Mouse (Mus musculus) heart, embryonic 11.5 days (tissue): Measurements from ENCODE around the gene Tor1aip2. TPM values are rescaled to one million over a fixed set of nuclear protein-coding genes. Genes with fewer than 3 reads are reported as not detected.
A peak's percentile ranks its signal among the peaks of the same experiment; 100 is the strongest.
"Not testable (repeated sequence)": the region's sequence is repeated elsewhere in the genome, so short reads cannot be mapped to it uniquely, and the experiment has no call there.

Experiments
- ATAC-seq: fragments of 200-750 bp; cut with Nextera tagmentation; replicated peaks from 2 replicates; pipeline ENCODE4 v1.8.0; 2017; ENCODE audit warnings: moderate library complexity; ENCODE audit not compliant: insufficient number of reproducible peaks, low FRiP score, low TSS enrichment
- H3K27ac ChIP-seq: fragments of 300-500 bp; sonication (generic); 2 replicates; pipeline ENCODE4 v1.5.1; 2014; ENCODE audit warnings: mild to moderate bottlenecking, low read depth, low read length
- H3K27me3 ChIP-seq: fragments of 300-500 bp; sonication (generic); 2 replicates; pipeline ENCODE4 v1.6.1; 2014; ENCODE audit warnings: mild to moderate bottlenecking, low read length, mixed read lengths; ENCODE audit not compliant: control insufficient read depth, insufficient read depth
- H3K36me3 ChIP-seq: fragments of 300-500 bp; sonication (generic); 2 replicates; pipeline ENCODE4 v1.6.1; 2014; ENCODE audit warnings: mild to moderate bottlenecking, low read length, moderate library complexity, mixed read lengths; ENCODE audit not compliant: control insufficient read depth, insufficient read depth
- H3K4me1 ChIP-seq: fragments of 300-500 bp; sonication (generic); 2 replicates; pipeline ENCODE4 v1.6.1; 2014; ENCODE audit warnings: low read length; ENCODE audit not compliant: control insufficient read depth, insufficient read depth
- H3K4me2 ChIP-seq: fragments of 300-500 bp; sonication (generic); 2 replicates; pipeline ENCODE4 v1.6.1; 2014; ENCODE audit warnings: mild to moderate bottlenecking, moderate library complexity
- H3K4me3 ChIP-seq: fragments of 300-500 bp; sonication (generic); 2 replicates; pipeline ENCODE4 v1.5.1; 2014; ENCODE audit warnings: low read depth, low read length
- H3K9ac ChIP-seq: fragments of 300-500 bp; sonication (generic); 2 replicates; pipeline ENCODE4 v1.6.1; 2014; ENCODE audit warnings: mild to moderate bottlenecking, low read depth, low read length, moderate library complexity
- H3K9me3 ChIP-seq: fragments of 300-500 bp; sonication (generic); replicated peaks from 2 replicates; pipeline ENCODE4 v1.6.1; 2016; ENCODE audit warnings: low read length; ENCODE audit not compliant: control insufficient read depth
- WGBS: fragments of 180-500 bp; shearing (Covaris S2); extraction: QIAGEN DNeasy Blood & Tissue Kit; methylation state at CpG from one replicate; pipeline ENCODE4 v1.1.7; 2014; ENCODE audit not compliant: insufficient replicate concordance; 5-methylcytosine and 5-hydroxymethylcytosine counted together
- polyA plus RNA-seq: library from polyadenylated mRNA; unstranded; fragments of >200 nt; fragmentation: Nextera tagmentation; extraction: Ambion mirVana; gene quantifications from 2 replicates; pipeline ENCODE4 v1.2.1, GENCODE M21; 2014

The Tor1aip2 gene
- polyA plus RNA-seq, 1 experiment from 2014 or later = 103 TPM

- peak within 1 kb of the TSS; percentile 70 for H3K4me3 ChIP-seq
- H3K27ac ChIP-seq = peak within 1 kb of the TSS; percentile 100
- peaks cover 6% of the 10 kb centered on the region; the same call in 1 of the 2 replicates for H3K4me1 ChIP-seq
- under 1% methylated on average over 59 of the region's 59 CpGs for WGBS
- H3K9me3 ChIP-seq = no peaks in the 10 kb centered on the region
- peaks cover 10% of the 10 kb centered on the region for H3K36me3 ChIP-seq
- peak; percentile 93 for ATAC-seq
- H3K27me3 ChIP-seq = no peaks in the 10 kb centered on the region
- H3K9ac ChIP-seq = peak within 1 kb of the TSS; percentile 94
- peak within 1 kb of the TSS; percentile 81 for H3K4me2 ChIP-seq
Observed at GRCm38 (mm10) chr1:156035930-156036737, 931 bp downstream of the Tor1aip2 start, which contains the start of gene Tor1aip1. Tor1aip1 (minus strand) TSS chr1:156036480.

GRCm38 (mm10) chr1:156037144-156037583, 2.0 kb downstream of the Tor1aip2 start:
- no peak for ATAC-seq
- H3K9me3 ChIP-seq = no peaks in the 10 kb centered on the region
- WGBS = 38% methylated on average over 5 of the region's 5 CpGs
- peaks cover 10% of the 10 kb centered on the region for H3K4me1 ChIP-seq
- H3K36me3 ChIP-seq = peaks cover 3% of the 10 kb centered on the region
- H3K4me3 ChIP-seq = 0 out of 2 replicates have a peak overlapping the region, but pooled peaks have one; percentile 6
- peak overlapping the region; percentile 81 for H3K4me2 ChIP-seq
- H3K9ac ChIP-seq = peak overlapping the region; percentile 25; the same call in 1 of the 2 replicates
- H3K27ac ChIP-seq = peak overlapping the region; percentile 61
- H3K27me3 ChIP-seq = no peaks in the 10 kb centered on the region

GRCm38 (mm10) chr1:156039989-156040388, 4.8 kb downstream of the Tor1aip2 start:
- not testable (repeated sequence) for H3K36me3 ChIP-seq, ATAC-seq, H3K27me3 ChIP-seq, H3K4me2 ChIP-seq, H3K9ac ChIP-seq, H3K9me3 ChIP-seq, H3K4me3 ChIP-seq
- Histone ChIP-seq H3K4me1 (peaks cover 12% of the 10 kb centered on the region), H3K27ac (peak overlapping the region; percentile 60)
- 62% methylated on average over 7 of the region's 7 CpGs for WGBS

GRCm38 (mm10) chr1:156040731-156041401, 5.7 kb downstream of the Tor1aip2 start:
- H3K9me3 ChIP-seq = no peaks in the 10 kb centered on the region

DNA sequence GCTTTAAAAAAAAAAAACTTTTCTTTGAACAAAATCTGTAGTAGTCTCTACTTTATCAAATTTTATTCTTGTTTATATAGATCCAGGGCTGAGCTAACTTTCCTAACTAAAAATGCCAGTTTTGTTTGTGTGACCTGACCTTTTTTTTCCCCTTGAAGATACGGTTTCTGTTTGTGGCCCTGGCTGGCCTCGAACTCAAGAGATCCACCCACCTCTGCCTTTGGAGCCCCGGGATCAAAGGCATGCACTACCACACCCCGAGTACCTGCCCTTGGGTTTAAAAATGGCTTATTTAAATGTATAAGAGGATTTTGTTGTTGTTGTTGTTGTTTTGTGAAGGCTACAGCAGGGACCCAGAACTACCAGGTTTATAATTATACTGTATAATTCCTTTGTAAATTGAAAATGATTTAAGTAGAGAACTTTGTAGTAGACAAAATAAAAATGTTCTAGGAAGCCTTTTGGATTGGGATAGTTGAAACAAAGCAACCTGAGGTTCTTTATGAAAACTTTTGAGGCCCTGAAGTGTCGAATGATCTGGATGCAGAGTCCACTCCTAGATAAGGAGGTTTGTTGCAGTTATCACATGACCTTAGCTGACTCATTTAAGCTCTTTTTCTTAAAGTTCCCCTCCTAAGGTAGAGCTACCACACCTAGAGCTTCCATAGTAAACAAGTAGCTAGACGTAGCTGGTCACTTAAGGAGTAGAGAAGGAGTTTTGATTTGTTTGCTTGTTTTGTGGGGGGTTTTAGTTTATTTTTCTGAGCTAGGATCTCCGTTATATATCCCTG, 6.4 kb downstream of the Tor1aip2 start:
- ATAC-seq = no peak
- H3K4me2 ChIP-seq = peak overlapping the region; percentile 80
- no peak overlapping the region for H3K27ac ChIP-seq
- peaks cover 12% of the 10 kb centered on the region for H3K4me1 ChIP-seq
- H3K9me3 ChIP-seq = no peaks in the 10 kb centered on the region
- no peaks in the 10 kb centered on the region for H3K27me3 ChIP-seq
- H3K9ac ChIP-seq = peak overlapping the region; percentile 66
- H3K4me3 ChIP-seq = peak overlapping the region; percentile 58
- peaks cover 2% of the 10 kb centered on the region; the same call in 1 of the 2 replicates for H3K36me3 ChIP-seq
- 25% methylated on average over 7 of the region's 7 CpGs for WGBS

More at GRCm38 (mm10) chr1:156040731-156041401, 5.7 kb downstream of the Tor1aip2 start:
- Histone ChIP-seq H3K9ac (peak overlapping the region; percentile 72), H3K4me1 (peaks cover 12% of the 10 kb centered on the region), H3K27me3 (no peaks in the 10 kb centered on the region), H3K4me3 (peak overlapping the region; percentile 58), H3K4me2 (peak overlapping the region; percentile 80), H3K36me3 (no peaks in the 10 kb centered on the region), H3K27ac (peak overlapping the region; percentile 60)
- peak; percentile 80 for ATAC-seq
- 1% methylated on average over 22 of the region's 22 CpGs for WGBS

GRCm38 (mm10) chr1:156042481-156042880, 7.3 kb downstream of the Tor1aip2 start:
- no peaks in the 10 kb centered on the region for H3K27me3 ChIP-seq
- peaks cover 7% of the 10 kb centered on the region; the same call in 1 of the 2 replicates for H3K36me3 ChIP-seq
- peak overlapping the region; percentile 80 for H3K4me2 ChIP-seq
- ATAC-seq = no peak
- WGBS = 73% methylated on average over 5 of the region's 5 CpGs
- H3K4me1 ChIP-seq = peaks cover 12% of the 10 kb centered on the region
- H3K4me3 ChIP-seq = peak overlapping the region; percentile 58
- 0 out of 2 replicates have a peak overlapping the region, but pooled peaks have one; percentile 23 for H3K9ac ChIP-seq
- H3K27ac ChIP-seq = no peak overlapping the region
- no peaks in the 10 kb centered on the region for H3K9me3 ChIP-seq

DNA sequence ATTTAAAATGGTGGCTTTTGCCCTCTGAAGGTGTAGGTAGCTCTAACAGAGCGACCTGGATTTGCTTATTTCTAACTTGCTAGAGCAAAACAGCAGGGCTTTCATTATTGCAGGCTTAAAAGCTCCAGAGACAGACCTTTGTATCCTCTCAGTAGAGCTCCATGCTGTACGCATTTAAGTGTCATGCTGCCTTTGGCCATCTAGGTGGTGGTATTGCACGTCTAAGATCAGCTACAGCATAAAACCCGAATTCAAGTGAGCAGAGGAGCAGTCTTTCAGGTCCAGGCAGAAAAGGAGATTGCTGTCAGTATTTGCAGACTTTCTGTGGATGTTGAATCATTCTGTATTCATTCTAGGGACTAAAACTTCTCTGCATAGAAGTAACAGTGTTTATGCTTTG, 7.8 kb downstream of the Tor1aip2 start:
- Histone ChIP-seq H3K9me3 (no peaks in the 10 kb centered on the region), H3K36me3 (peaks cover 11% of the 10 kb centered on the region; the same call in 1 of the 2 replicates), H3K4me2 (0 out of 2 replicates have a peak overlapping the region, but pooled peaks have one; percentile 17)

DNA sequence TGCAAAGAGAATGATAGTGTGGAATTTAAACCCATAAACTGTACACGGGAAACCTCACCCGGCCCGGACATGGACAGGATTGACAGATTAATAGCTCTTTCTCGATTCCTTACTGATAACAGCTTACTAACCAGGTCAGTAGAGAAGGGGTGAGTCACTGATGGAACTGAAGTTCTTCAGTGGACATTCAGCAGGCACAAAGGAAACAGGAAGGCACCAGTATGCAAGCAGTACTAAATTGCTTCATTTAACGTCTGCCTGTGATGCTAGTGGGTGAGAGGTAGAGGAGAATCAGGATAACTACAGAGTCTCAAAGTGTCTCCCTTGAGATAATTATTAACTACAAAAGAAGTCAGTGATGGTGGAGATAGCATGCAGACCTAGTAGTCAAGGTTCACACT, 9.0 kb downstream of the Tor1aip2 start:
- H3K9me3 ChIP-seq = no peaks in the 10 kb centered on the region
- 63% methylated on average over 5 of the region's 5 CpGs for WGBS
- no peak overlapping the region for H3K4me2 ChIP-seq

More for the DNA sequence above, 7.8 kb downstream of the Tor1aip2 start:
- Histone ChIP-seq H3K4me3 (no peak overlapping the region), H3K9ac (no peak overlapping the region), H3K4me1 (peaks cover 12% of the 10 kb centered on the region), H3K27ac (no peak overlapping the region), H3K27me3 (no peaks in the 10 kb centered on the region)
- WGBS = 21% methylated on average over 4 of the region's 4 CpGs
- no peak for ATAC-seq

More for the DNA sequence above, 9.0 kb downstream of the Tor1aip2 start:
- H3K36me3 ChIP-seq = peaks cover 13% of the 10 kb centered on the region; the same call in 1 of the 2 replicates
- no peak overlapping the region for H3K9ac ChIP-seq
- H3K27ac ChIP-seq = no peak overlapping the region
- H3K4me3 ChIP-seq = no peak overlapping the region
- H3K27me3 ChIP-seq = no peaks in the 10 kb centered on the region
- ATAC-seq = no peak
- H3K4me1 ChIP-seq = peaks cover 12% of the 10 kb centered on the region
